Mouse (Mus musculus): Measurements from ENCODE around the gene Gm21861.
"Not testable (repeated sequence)": the region's sequence is repeated elsewhere in the genome, so short reads cannot be mapped to it uniquely, and the experiment has no call there.

Gm21861 gene

GRCm38 (mm10) chrY:58814497-58814896 is at the start of gene Gm21861:
TSS of gene Gm21861 (minus strand) at chrY:58814597.
- DNase-seq (ENCODE audit: low read depth, low spot score) = not testable (repeated sequence)
